Mouse (Mus musculus): ENCODE data around the gene C530008M17Rik. TPM values are rescaled to one million over a fixed set of nuclear protein-coding genes. Genes with fewer than 3 reads are reported as not detected.
"Not testable (repeated sequence)": the region's sequence is repeated elsewhere in the genome, so short reads cannot be mapped to it uniquely, and the experiment has no call there.

Gene C530008M17Rik
- polyA plus RNA-seq, 1 experiment from 2014 or later, result 13.4 TPM

- no peak overlapping the region for H3K4me2 ChIP-seq
- whole genome bisulfite sequencing, result 89% methylated on average over 2 of the region's 2 CpGs
- H3K27ac ChIP-seq, result no peak overlapping the region
- H3K4me1 ChIP-seq, result no peaks in the 10 kb centered on the region
- H3K36me3 ChIP-seq, result peaks cover 46% of the 10 kb centered on the region
- H3K9ac ChIP-seq, result no peak overlapping the region
- H3K27me3 ChIP-seq, result no peaks in the 10 kb centered on the region
- H3K9me3 ChIP-seq, result no peaks in the 10 kb centered on the region
- H3K4me3 ChIP-seq, result no peak overlapping the region
- no peak for ATAC-seq (ENCODE audit: insufficient number of reproducible peaks, low FRiP score, low TSS enrichment, low read depth)
Measured at GRCm38 (mm10) chr5:76893084-76893483, 236.8 kb downstream of the C530008M17Rik start.

- Histone ChIP-seq H3K27me3 (no peaks in the 10 kb centered on the region), H3K27ac (no peak overlapping the region), H3K9me3 (no peaks in the 10 kb centered on the region), H3K36me3 (peaks cover 8% of the 10 kb centered on the region; the same call in 1 of the 2 replicates), H3K4me3 (no peak overlapping the region), H3K9ac (no peak overlapping the region), H3K4me2 (no peak overlapping the region), H3K4me1 (peaks cover 6% of the 10 kb centered on the region; the same call in 1 of the 2 replicates)
- 82% methylated on average over 4 of the region's 4 CpGs for WGBS
- ATAC-seq (ENCODE audit: insufficient number of reproducible peaks, low FRiP score, low TSS enrichment, low read depth), result no peak
Measured at GRCm38 (mm10) chr5:76902131-76902530, 245.8 kb downstream of the C530008M17Rik start.

- ATAC-seq (ENCODE audit: insufficient number of reproducible peaks, low FRiP score, low TSS enrichment, low read depth), result peak; percentile 40; the same call in 1 of the 2 replicates
- Histone ChIP-seq H3K36me3 (peaks cover 3% of the 10 kb centered on the region; the same call in 1 of the 2 replicates), H3K9me3 (no peaks in the 10 kb centered on the region), H3K9ac (peak overlapping the region; percentile 85), H3K4me2 (peak overlapping the region; percentile 64), H3K27ac (peak overlapping the region; percentile 88), H3K4me3 (peak overlapping the region; percentile 76), H3K27me3 (no peaks in the 10 kb centered on the region), H3K4me1 (peaks cover 6% of the 10 kb centered on the region; the same call in 1 of the 2 replicates)
- 3% methylated on average over 19 of the region's 19 CpGs for WGBS
Measured at GRCm38 (mm10) chr5:76904713-76905404, 248.5 kb downstream of the C530008M17Rik start.

DNA sequence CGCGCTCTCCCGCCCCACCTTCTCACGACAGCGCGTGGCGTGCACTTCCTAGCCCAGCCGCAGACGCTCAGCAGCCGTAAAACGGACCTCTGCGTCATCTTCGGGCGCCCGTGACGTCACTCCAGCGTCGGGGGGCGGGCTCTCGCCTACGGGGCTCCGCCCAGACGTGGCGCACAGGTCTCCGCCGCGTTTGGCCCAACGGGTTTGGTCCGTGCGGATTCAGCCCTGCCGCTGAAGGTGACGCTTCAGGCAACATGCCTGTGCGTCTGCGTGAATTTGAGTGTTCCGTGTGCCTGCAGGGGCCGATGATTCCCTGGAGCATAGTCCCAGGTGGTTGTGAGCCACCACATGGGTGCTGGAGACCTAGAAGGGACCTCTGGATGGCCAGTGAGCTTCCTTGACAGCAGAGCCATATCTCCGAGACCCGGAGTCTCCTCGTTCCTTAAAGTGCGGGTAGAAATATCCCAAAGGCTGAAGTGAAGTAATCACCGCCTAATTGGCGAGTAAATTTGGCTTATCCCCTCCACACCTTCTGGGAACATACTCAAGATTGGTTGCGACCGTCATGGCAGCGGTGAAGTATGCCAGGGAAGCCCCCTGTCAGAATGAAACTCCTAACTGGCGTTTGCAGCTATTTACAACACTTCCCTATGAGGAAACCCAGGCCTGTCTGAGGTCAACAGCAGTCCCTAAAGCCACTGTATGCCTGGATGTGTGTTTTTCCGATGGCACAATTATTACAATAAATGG lies 249.3 kb downstream of the C530008M17Rik start, which contains the start of gene Aasdh:
Aasdh (minus strand) TSS at position 110 of the 750 bp plus-strand sequence.
- peak within 1 kb of the TSS; percentile 76 for H3K4me3 ChIP-seq
- H3K4me2 ChIP-seq, result peak within 1 kb of the TSS; percentile 64
- H3K4me1 ChIP-seq, result peaks cover 6% of the 10 kb centered on the region; the same call in 1 of the 2 replicates
- peak within 1 kb of the TSS; percentile 85 for H3K9ac ChIP-seq
- peak within 1 kb of the TSS; percentile 88 for H3K27ac ChIP-seq
- WGBS, result under 1% methylated on average over 47 of the region's 47 CpGs
- no peaks in the 10 kb centered on the region for H3K9me3 ChIP-seq
- no peaks in the 10 kb centered on the region for H3K27me3 ChIP-seq
- peak; percentile 96 for ATAC-seq (ENCODE audit: insufficient number of reproducible peaks, low FRiP score, low TSS enrichment, low read depth)
- peaks cover 2% of the 10 kb centered on the region; the same call in 1 of the 2 replicates for H3K36me3 ChIP-seq

DNA sequence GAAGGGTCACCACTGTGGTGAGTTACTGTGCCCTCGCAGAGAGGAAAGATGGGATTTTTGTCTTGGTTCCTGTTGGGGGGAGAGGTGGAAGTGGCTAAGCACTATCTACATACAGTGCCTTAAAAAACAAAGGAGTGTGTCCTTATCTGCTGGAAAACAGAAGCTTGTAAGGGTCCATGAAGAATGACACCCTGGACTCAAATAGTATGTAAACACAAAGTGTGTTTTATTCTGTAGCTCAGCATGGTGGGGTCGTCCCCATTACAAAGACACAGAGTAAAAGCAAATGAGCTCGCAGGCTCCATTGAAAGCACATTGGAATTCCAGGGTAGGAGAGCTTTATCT lies 249.8 kb downstream of the C530008M17Rik start:
- Histone ChIP-seq H3K9me3 (no peaks in the 10 kb centered on the region), H3K4me1 (peaks cover 6% of the 10 kb centered on the region; the same call in 1 of the 2 replicates), H3K9ac (peak overlapping the region; percentile 85; the same call in 1 of the 2 replicates), H3K27me3 (no peaks in the 10 kb centered on the region), H3K4me3 (peak overlapping the region; percentile 76), H3K4me2 (peak overlapping the region; percentile 64), H3K27ac (peak overlapping the region; percentile 88), H3K36me3 (no peaks in the 10 kb centered on the region)
- 50% methylated on average over 3 of the region's 3 CpGs for WGBS
- ATAC-seq (ENCODE audit: insufficient number of reproducible peaks, low FRiP score, low TSS enrichment, low read depth), result no peak

DNA sequence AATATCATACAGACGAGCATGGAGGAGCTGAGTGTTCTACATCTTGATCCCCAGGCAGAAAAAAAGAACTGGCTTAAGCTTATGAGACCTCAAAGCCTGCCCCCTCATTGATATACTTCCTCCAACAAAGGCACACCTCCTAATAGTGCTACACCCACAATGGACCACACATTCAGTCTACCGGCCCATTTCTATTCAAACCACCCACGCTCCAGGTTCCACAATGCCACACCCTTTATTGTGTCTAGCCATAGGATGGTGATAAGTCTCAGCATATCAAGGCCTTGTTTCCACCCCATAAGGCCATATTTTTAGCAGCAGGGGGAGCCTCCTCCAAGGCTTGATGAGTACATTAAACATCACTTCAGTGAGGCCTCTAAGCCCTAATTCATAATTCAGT lies 254.5 kb downstream of the C530008M17Rik start:
- 87% methylated on average over 3 of the region's 3 CpGs for WGBS
- no peak for ATAC-seq (ENCODE audit: insufficient number of reproducible peaks, low FRiP score, low TSS enrichment, low read depth)
- H3K4me1 ChIP-seq, result peaks cover 4% of the 10 kb centered on the region; the same call in 1 of the 2 replicates

DNA sequence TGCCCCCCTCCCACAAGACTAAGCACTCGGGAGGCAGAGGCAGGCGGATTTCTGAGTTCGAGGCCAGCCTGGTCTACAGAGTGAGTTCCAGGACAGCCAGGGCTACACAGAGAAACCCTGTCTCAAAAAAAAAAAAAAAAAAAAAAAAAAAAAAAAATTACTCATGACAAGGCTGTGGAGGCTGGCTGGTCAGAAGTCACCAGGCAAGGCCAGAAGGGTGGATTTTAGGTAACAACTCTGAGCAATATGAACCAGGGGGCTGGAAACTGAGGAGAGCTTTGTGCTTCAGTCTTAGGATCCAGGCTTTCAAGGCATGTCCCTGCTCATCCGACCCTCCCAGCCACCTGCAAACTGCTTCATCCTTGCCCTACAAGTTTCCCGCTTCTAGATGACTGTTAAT lies 256.2 kb downstream of the C530008M17Rik start:
- not testable (repeated sequence) for ATAC-seq (ENCODE audit: insufficient number of reproducible peaks, low FRiP score, low TSS enrichment, low read depth); H3K4me3 ChIP-seq; H3K9me3 ChIP-seq; H3K4me2 ChIP-seq; H3K27me3 ChIP-seq; H3K4me1 ChIP-seq; H3K27ac ChIP-seq; H3K9ac ChIP-seq
- H3K36me3 ChIP-seq, result peaks cover 21% of the 10 kb centered on the region
- WGBS, result 90% methylated on average over 5 of the region's 5 CpGs

More for the DNA sequence above, 254.5 kb downstream of the C530008M17Rik start:
- Histone ChIP-seq H3K36me3 (peaks cover 16% of the 10 kb centered on the region), H3K4me2 (no peak overlapping the region), H3K4me3 (no peak overlapping the region), H3K9ac (no peak overlapping the region), H3K9me3 (no peaks in the 10 kb centered on the region), H3K27me3 (no peaks in the 10 kb centered on the region), H3K27ac (no peak overlapping the region)

DNA sequence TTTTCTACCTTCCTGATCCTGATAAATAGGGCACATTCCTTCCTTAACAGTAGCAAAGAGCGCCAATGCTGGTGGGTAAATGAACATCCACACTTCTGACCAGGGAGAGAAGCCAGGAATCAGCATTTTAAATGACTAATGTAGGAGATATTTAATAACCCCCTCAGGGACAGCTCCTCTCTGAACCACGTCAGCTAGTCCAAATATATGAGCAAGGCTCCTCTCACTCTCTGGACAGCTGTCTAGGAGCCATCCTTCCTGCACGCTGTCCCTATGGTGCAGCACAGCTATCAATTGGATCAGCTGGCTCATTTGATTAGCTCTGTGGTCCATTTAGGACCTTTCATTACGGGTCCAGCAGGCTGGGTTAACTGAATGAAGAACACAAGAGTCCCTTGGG lies 266.5 kb downstream of the C530008M17Rik start:
- Histone ChIP-seq H3K36me3 (peaks cover 60% of the 10 kb centered on the region), H3K4me2 (no peak overlapping the region), H3K4me1 (peaks cover 7% of the 10 kb centered on the region; the same call in 1 of the 2 replicates), H3K27me3 (no peaks in the 10 kb centered on the region), H3K9me3 (no peaks in the 10 kb centered on the region), H3K27ac (no peak overlapping the region), H3K9ac (no peak overlapping the region), H3K4me3 (no peak overlapping the region)
- ATAC-seq (ENCODE audit: insufficient number of reproducible peaks, low FRiP score, low TSS enrichment, low read depth), result no peak
- WGBS, result 71% methylated on average over 4 of the region's 4 CpGs

Other genes with a start within 250 kb of the C530008M17Rik start
- gene Gm7271, start 172.5 kb upstream of the C530008M17Rik start, polyA plus RNA-seq (2015; fragmentation: Nextera tagmentation; extraction: Ambion mirVana), result not detected in 2 replicates
- gene Exoc1, start 127.2 kb upstream of the C530008M17Rik start, polyA plus RNA-seq (2015; fragmentation: Nextera tagmentation; extraction: Ambion mirVana), result 26.1 and 30.2 TPM in 2 replicates
- gene Cep135, start 67.8 kb upstream of the C530008M17Rik start, polyA plus RNA-seq (2015; fragmentation: Nextera tagmentation; extraction: Ambion mirVana), result 6.1 and 6.2 TPM in 2 replicates
- 15.8 and 16.4 TPM in 2 replicates for gene Aasdh, start 249.0 kb downstream of the C530008M17Rik start, polyA plus RNA-seq (2015; fragmentation: Nextera tagmentation; extraction: Ambion mirVana)

Data from limb, embryonic 15.5 days (tissue).